Mouse (Mus musculus): ENCODE measurements around the gene H2-T22.
"Not testable (repeated sequence)": the region's sequence is repeated elsewhere in the genome, so short reads cannot be mapped to it uniquely, and the experiment has no call there.

Gene H2-T22

GRCm38 (mm10) chr17:36042610-36043169 lies at the start of gene H2-T22, which contains the start of gene Gm6034:
Gene H2-T22 (minus strand): TSS chr17:36042747.
Gene Gm6034 (plus strand): TSS chr17:36042961.
- DNase-seq: peak; percentile 57 to 63

- not testable (repeated sequence) for DNase-seq
Measured at GRCm38 (mm10) chr17:36091933-36092332, 49.4 kb upstream of the H2-T22 start.

DNA sequence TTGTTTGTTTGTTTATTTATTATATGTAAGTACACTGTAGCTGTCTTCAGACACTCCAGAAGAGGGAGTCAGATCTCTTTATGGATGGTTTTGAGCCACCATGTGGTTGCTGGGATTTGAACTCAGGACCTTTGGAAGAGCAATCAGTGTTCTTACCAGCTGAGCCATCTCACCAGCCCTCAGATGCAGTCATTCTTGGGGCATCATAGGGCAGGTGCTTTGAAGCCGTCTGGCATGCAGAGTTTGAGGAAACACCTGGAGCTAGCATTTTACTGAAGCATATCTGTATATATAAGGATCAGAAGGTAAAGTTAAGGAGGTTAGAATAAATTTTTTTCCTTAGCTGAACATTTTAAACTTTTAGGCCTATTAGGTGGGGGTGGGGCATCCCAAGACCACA lies 43.4 kb upstream of the H2-T22 start:
- not testable (repeated sequence) for DNase-seq

- peak in 1 of 2 experiments; percentile 10 for DNase-seq
Measured at GRCm38 (mm10) chr17:36083870-36084451, 41.4 kb upstream of the H2-T22 start.

- peak; percentile 14 to 18 for DNase-seq
Measured at GRCm38 (mm10) chr17:36083266-36083869, 40.8 kb upstream of the H2-T22 start.

- DNase-seq: peak in 1 of 2 experiments; percentile 7
Measured at GRCm38 (mm10) chr17:36082519-36083232, 40.1 kb upstream of the H2-T22 start.

GRCm38 (mm10) chr17:36081901-36082300 lies 39.4 kb upstream of the H2-T22 start:
- not testable (repeated sequence) for DNase-seq

- peak; percentile 65 to 86 for DNase-seq
Measured at GRCm38 (mm10) chr17:36060829-36061228, 18.3 kb upstream of the H2-T22 start.

- not testable (repeated sequence) for DNase-seq
Measured at GRCm38 (mm10) chr17:36058362-36058761, 15.8 kb upstream of the H2-T22 start, which contains the start of gene Gm11127. Gene Gm11127 (minus strand): TSS chr17:36058371.

DNA sequence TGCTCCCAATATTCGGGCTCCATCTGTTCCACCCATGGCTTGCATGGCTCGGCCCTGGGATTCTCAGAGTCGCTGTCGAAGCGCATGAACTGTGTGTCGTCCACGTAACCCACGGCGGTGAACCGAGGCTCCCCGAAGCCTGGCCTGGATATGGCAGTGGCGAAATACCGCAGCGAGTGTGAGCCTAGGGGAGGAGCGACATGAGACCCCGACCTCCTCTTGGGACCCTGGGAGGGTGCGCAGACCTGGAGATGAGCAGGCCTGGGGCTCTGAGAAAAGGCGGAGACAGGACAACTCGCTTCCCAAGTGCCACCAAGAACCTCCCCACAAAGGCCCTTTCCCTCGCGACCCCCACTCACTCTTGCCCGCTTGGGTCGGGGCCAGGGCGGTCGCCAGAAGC lies 15.4 kb upstream of the H2-T22 start:
- DNase-seq: not testable (repeated sequence)

DNA sequence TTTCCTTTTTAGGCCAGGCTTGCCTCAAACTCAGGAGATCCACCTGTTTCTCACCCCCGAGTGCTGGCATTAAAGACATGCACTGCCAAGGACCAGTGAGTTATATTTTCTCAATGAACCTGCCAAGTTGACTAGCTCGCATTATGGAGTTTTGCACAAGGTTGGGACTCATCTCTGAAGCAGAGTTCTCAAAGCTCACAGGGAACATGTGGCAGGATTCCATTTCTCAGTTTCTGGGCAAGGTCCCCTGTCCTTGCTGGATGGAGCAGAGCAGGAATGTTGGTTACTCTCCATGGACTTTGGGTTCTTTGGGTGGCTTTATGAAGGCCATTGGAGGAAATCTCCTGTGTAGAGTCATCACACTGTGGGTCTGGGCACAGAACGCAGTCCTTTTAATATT lies 739 bp upstream of the H2-T22 start:
- no peak for DNase-seq

DNA sequence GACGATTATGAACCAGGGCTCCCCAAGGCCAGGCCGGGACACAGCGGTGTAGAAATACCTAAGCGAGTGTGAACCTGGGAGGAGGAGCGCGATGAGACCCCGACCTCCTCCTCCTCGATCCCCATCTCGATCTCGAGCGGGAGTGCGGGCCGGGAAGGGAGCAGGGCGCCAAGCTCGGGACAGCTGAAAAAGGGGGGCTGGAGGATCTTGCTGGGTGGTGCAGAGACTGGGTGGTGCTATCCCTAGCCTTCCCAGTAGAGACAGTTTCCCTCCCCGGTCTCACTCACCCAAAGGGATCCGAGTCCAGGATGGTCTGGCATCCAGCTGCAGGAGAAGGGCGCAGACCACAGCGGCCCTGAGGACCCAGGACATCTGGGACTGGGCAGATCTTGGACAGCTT lies 492 bp downstream of the H2-T22 start:
- peak; percentile 18 to 25 for DNase-seq

- not testable (repeated sequence) for DNase-seq
Measured at GRCm38 (mm10) chr17:36040604-36041003, 1.9 kb downstream of the H2-T22 start.

GRCm38 (mm10) chr17:36036126-36036525 lies 6.4 kb downstream of the H2-T22 start:
- not testable (repeated sequence) for DNase-seq

- DNase-seq: peak; percentile 61 to 78
Measured at GRCm38 (mm10) chr17:36035010-36035638, 7.4 kb downstream of the H2-T22 start.

DNA sequence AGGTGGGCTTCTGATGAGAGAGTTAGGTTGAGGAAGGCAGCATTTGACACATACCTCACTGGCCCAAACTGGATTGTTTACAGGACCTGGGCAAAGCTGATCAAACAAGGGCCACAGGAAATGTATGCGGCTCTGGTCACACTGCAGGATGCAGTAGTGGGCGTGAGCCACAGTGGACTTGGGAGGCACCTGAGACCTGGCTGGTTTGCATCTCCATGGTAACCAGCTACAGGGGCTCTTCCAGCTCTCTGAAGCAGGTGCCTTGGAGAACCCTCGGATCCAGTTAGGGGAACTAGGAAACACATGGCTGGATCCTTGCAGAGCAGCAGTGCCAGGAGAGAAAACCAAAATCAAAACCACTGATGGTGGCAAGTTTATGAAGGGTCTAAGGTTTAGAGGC lies 8.0 kb downstream of the H2-T22 start:
- DNase-seq: not testable (repeated sequence)

- DNase-seq: peak in 1 of 2 experiments; percentile 20
Measured at GRCm38 (mm10) chr17:36032351-36032875, 10.1 kb downstream of the H2-T22 start, which contains the start of gene H2-T23. Gene H2-T23 (minus strand): TSS chr17:36032855.

GRCm38 (mm10) chr17:36031583-36032331 lies 10.8 kb downstream of the H2-T22 start:
- DNase-seq: peak; percentile 42 to 61

DNA sequence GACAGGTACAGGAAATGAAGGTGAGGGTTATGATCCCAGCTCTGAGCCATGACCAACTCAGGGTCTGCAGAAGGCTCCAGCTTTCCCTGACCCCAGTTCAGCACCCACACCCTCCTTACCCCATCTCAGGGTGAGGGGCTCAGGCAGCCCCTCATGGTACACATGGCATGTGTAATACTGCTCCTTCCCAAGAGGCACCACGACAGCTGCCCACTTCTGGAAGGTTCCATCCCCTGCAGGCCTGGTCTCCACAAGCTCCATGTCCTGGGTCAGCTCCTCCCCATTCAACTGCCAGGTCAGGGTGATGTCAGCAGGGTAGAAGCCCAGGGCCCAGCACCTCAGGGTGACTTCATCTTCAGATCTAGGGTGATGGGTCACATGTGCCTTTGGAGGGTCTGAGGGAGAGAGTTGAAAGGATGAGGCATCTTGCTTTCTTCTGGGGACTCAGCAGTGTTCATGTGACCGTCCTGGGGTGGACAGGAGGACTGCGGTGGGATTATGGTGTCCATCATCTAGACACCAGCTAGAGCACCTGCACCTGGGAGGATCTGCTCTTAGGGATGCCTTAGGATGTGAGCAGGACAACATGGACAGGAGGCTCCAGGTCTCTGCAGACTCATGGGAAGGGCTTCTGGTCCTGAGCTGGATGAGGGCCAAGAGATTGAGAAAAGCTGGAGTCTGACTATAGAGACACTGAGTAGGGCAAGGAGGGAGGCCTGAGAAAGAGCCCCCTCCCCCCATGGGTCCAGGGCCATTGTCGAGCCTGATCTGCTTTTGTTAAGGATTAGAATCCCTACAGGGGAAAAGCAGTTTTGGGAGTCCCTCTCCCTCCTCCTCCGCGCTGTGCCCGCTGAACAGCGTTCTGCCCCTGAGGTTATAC lies 11.6 kb downstream of the H2-T22 start:
- peak in 1 of 2 experiments; percentile 23 for DNase-seq

DNA sequence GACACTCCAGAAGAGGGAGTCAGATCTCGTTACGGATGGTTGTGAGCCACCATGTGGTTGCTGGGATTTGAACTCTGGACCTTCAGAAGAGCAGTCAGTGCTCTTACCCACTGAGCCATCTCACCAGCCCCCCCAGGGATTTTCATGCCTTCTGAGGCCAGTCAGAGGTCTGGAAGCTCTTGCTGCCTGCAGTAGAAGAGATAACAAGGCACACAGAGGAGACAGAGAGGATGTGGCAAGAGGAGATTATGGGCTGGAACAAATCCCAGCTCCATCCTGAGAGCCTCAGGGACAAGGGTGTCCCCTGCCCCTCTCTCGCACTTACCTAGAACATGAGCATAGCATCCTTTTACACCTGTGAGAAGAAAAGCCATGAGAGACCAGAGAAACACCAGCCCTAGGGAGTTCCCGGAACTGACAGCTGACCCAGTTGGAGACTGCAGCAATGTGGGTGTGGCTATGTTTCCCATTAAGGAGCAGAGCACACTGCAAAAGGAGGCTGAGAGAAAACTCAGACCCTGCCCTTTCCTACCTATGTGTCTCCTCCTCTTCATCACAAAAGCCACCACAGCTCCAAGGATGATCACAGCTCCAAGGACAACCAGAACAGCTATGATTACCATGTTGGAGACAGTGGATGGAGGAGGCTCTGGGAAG lies 12.4 kb downstream of the H2-T22 start:
- DNase-seq: not testable (repeated sequence)
